Mouse (Mus musculus) liver, adult 2 months (tissue): ENCODE data around the gene Grhl3. TPM values are rescaled to one million over a fixed set of nuclear protein-coding genes. Genes with fewer than 3 reads are reported as not detected.

Experiments used
- DNase-seq: peaks from one replicate; pipeline ENCODE4 v3.0.0-alpha.2; 2011; ENCODE audit warnings: low read depth, low spot score; ENCODE audit errors: extremely low read depth
- H3K27ac ChIP-seq: fragments of 200-500 bp; replicated peaks from 2 replicates; pipeline ENCODE4 v1.5.1; 2012; ENCODE audit warnings: low read depth, mild to moderate bottlenecking, control low read depth, inconsistent platforms, low read length; ENCODE audit not compliant: insufficient read depth
- H3K27me3 ChIP-seq: fragments of 200-500 bp; 2 replicates; pipeline ENCODE4 v1.6.1; 2012; ENCODE audit warnings: mild to moderate bottlenecking, moderate library complexity, low read length, inconsistent platforms; ENCODE audit not compliant: control insufficient read depth, insufficient read depth
- H3K36me3 ChIP-seq: fragments of 200-500 bp; 2 replicates; pipeline ENCODE4 v1.6.1; 2012; ENCODE audit warnings: low read length, inconsistent platforms; ENCODE audit not compliant: control insufficient read depth, insufficient read depth
- H3K4me1 ChIP-seq: fragments of 200-500 bp; 2 replicates; pipeline ENCODE4 v1.6.1; 2011; ENCODE audit warnings: low read length; ENCODE audit not compliant: control insufficient read depth, insufficient read depth
- H3K4me3 ChIP-seq: fragments of 200-500 bp; 2 replicates; pipeline ENCODE4 v1.5.1; 2011; ENCODE audit warnings: low read depth, mild to moderate bottlenecking, control low read depth, low read length, moderate library complexity; ENCODE audit not compliant: insufficient read depth
- H3K79me2 ChIP-seq: fragments of 200-500 bp; 2 replicates; pipeline ENCODE4 v1.6.1; 2012; ENCODE audit warnings: inconsistent platforms, mild to moderate bottlenecking, low read length, moderate library complexity; ENCODE audit not compliant: control insufficient read depth, insufficient read depth
- H3K9ac ChIP-seq: fragments of 200-500 bp; 2 replicates; pipeline ENCODE4 v1.6.1; 2012; ENCODE audit warnings: low read depth, mild to moderate bottlenecking, control low read depth, inconsistent platforms, low read length
- CTCF ChIP-seq: fragments of 200-500 bp; IDR thresholded peaks from 2 replicates; pipeline ENCODE4 v1.5.1; 2011; ENCODE audit warnings: low read depth, low read length, control low read depth
- POLR2A ChIP-seq: fragments of 200-500 bp; IDR thresholded peaks from 2 replicates; pipeline ENCODE4 v1.6.1; 2011; ENCODE audit warnings: low read length, control low read depth; ENCODE audit not compliant: insufficient read depth; ENCODE audit errors: extremely low read depth
- WGBS: fragments of 180-500 bp; shearing (Covaris S2); methylation state at CpG from one replicate; pipeline ENCODE4 v1.1.7; 2018; 5-methylcytosine and 5-hydroxymethylcytosine counted together
- polyA plus RNA-seq: library from polyadenylated mRNA; depleted of rRNA; stranded (reverse); fragments of >200 nt; gene quantifications from 2 replicates; pipeline ENCODE4 v1.2.3, GENCODE M21; 2012
- total RNA-seq: library from RNA; depleted of rRNA; stranded (reverse); fragments of >200 nt; gene quantifications from 2 replicates; pipeline ENCODE4 v1.2.3, GENCODE M21; 2014

Grhl3 gene
- total and polyA plus RNA-seq, 2 experiments: 0.04 to 0.09 TPM

GRCm38 (mm10) chr4:135546008-135546407 lies 27.4 kb downstream of the Grhl3 start:
- no peak for DNase-seq
- H3K4me1 ChIP-seq: no peaks in the 10 kb centered on the region
- H3K79me2 ChIP-seq: no peaks in the 10 kb centered on the region
- no peak for TF ChIP-seq CTCF
- TF ChIP-seq POLR2A: no peak
- H3K27ac ChIP-seq: no peak overlapping the region
- no peak overlapping the region for H3K4me3 ChIP-seq
- H3K9ac ChIP-seq: no peak overlapping the region
- H3K36me3 ChIP-seq: no peaks in the 10 kb centered on the region
- 90% methylated on average over 7 of the region's 7 CpGs for WGBS
- no peaks in the 10 kb centered on the region for H3K27me3 ChIP-seq

GRCm38 (mm10) chr4:135545080-135545511 lies 28.3 kb downstream of the Grhl3 start:
- TF ChIP-seq CTCF (no peak), POLR2A (no peak)
- Histone ChIP-seq H3K4me1 (no peaks in the 10 kb centered on the region), H3K27ac (no peak overlapping the region), H3K27me3 (no peaks in the 10 kb centered on the region), H3K36me3 (no peaks in the 10 kb centered on the region), H3K79me2 (no peaks in the 10 kb centered on the region), H3K9ac (0 out of 2 replicates have a peak overlapping the region, but pooled peaks have one; percentile 10), H3K4me3 (no peak overlapping the region)
- DNase-seq: no peak
- 31% methylated on average over 8 of the region's 8 CpGs for WGBS

- H3K9ac ChIP-seq: no peak overlapping the region
- no peaks in the 10 kb centered on the region for H3K79me2 ChIP-seq
- TF ChIP-seq POLR2A (no peak), CTCF (no peak)
- no peak overlapping the region for H3K27ac ChIP-seq
- no peaks in the 10 kb centered on the region for H3K36me3 ChIP-seq
- DNase-seq: no peak
- WGBS: 98% methylated on average over 2 of the region's 2 CpGs
- H3K4me3 ChIP-seq: no peak overlapping the region
- no peaks in the 10 kb centered on the region for H3K27me3 ChIP-seq
- H3K4me1 ChIP-seq: no peaks in the 10 kb centered on the region
Measured at GRCm38 (mm10) chr4:135544284-135544683, 29.1 kb downstream of the Grhl3 start.

GRCm38 (mm10) chr4:135540057-135540456 lies 33.4 kb downstream of the Grhl3 start:
- no peaks in the 10 kb centered on the region for H3K79me2 ChIP-seq
- 80% methylated on average over 9 of the region's 9 CpGs for WGBS
- no peak overlapping the region for H3K27ac ChIP-seq
- no peak for DNase-seq
- no peak overlapping the region for H3K9ac ChIP-seq
- H3K27me3 ChIP-seq: no peaks in the 10 kb centered on the region
- H3K36me3 ChIP-seq: no peaks in the 10 kb centered on the region
- TF ChIP-seq POLR2A (no peak), CTCF (no peak)
- no peak overlapping the region for H3K4me3 ChIP-seq
- no peaks in the 10 kb centered on the region for H3K4me1 ChIP-seq

GRCm38 (mm10) chr4:135539056-135539455 lies 34.4 kb downstream of the Grhl3 start:
- Histone ChIP-seq H3K79me2 (no peaks in the 10 kb centered on the region), H3K36me3 (no peaks in the 10 kb centered on the region), H3K4me1 (no peaks in the 10 kb centered on the region), H3K4me3 (no peak overlapping the region), H3K9ac (no peak overlapping the region), H3K27ac (no peak overlapping the region), H3K27me3 (no peaks in the 10 kb centered on the region)
- 86% methylated on average over 12 of the region's 12 CpGs for WGBS
- DNase-seq: no peak
- no peak for TF ChIP-seq POLR2A
- no peak for TF ChIP-seq CTCF

GRCm38 (mm10) chr4:135535021-135535420 lies 38.4 kb downstream of the Grhl3 start:
- WGBS: 97% methylated on average over 3 of the region's 3 CpGs
- no peak for DNase-seq
- H3K9ac ChIP-seq: no peak overlapping the region
- no peak overlapping the region for H3K27ac ChIP-seq
- H3K4me3 ChIP-seq: no peak overlapping the region
- no peaks in the 10 kb centered on the region for H3K27me3 ChIP-seq
- H3K36me3 ChIP-seq: no peaks in the 10 kb centered on the region
- H3K4me1 ChIP-seq: no peaks in the 10 kb centered on the region
- no peak for TF ChIP-seq POLR2A
- no peak for TF ChIP-seq CTCF
- no peaks in the 10 kb centered on the region for H3K79me2 ChIP-seq
